Mouse (Mus musculus) small intestine, adult 2 months (tissue): ENCODE results near the gene Ncbp2.

Source experiments
- CTCF ChIP-seq: fragments of 200-500 bp; IDR thresholded peaks from 2 replicates; pipeline ENCODE4 v1.5.1; 2012; ENCODE audit warnings: low read depth, mild to moderate bottlenecking, control low read depth, inconsistent platforms, low read length, moderate library complexity, mixed read lengths; ENCODE audit not compliant: insufficient replicate concordance, insufficient read length; ENCODE audit errors: extremely low read depth
- POLR2A ChIP-seq: fragments of 200-500 bp; IDR thresholded peaks from 2 replicates; pipeline ENCODE4 v1.6.1; 2012; ENCODE audit warnings: low read depth, mild to moderate bottlenecking, control low read depth, inconsistent platforms, low read length, moderate library complexity

DNA sequence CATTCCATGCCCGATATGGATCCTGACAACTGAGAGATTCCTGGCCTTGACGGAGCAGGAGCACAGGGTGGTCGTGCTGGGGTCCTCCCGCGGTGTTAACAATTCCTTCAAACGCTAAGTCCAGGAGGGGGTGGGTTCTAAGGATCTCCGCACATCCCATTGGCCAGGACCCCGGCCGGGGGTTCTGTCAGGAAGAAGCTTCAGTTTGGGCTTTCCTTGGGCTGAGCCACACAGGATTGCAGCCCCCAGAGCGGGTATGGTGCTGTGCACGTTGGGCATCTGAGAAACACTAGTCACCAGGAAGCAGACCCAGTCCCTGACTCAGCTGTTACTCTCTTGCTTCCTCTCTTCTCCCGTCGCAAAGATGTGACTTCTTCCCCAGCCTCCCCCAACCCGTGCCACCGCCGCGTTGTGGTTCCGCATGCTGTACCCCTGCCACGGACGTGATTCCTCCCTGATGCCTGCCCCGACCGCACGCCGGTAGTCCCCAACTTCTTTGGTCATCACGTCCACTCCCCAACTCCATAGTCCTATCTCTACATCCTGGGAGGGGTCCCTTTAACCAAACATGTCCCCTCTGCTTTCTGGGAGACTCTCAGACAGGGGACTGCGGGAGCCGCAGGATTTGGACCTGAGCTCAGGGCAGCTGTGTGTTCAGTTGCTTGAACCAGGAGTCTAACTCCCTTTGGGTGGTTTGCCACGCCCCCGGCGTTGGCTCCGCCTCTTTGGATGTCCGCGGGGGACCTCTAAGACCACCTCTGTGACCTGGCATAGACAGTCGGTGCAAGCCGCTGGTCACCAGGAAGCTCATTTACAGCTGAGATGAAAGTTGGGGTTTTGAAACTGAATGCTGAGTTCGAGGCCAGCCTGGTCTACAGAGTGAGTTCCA, 13.0 kb upstream of the Ncbp2 start:
- no peak for TF ChIP-seq CTCF
- no peak for TF ChIP-seq POLR2A
